In genomic region chr1:150319205-150319604, GRCm38 (mm10) we compare ENCODE assay signal across 37 mouse cellular contexts. TPM values are rescaled to one million over a fixed set of nuclear protein-coding genes. Genes with fewer than 3 reads are reported as not detected.
"Had no signal": no experiment of that assay in that cellular context is flagged by ENCODE, and none has a peak within 500 bp of the region (broad histone marks: within the 10 kb centered on the region; RNA-seq: fewer than 3 reads in every experiment).

TSS of gene Pdc (plus strand) at chr1:150319417.

- H3K27ac ChIP-seq: left cerebral cortex, adult 2 months; limb, embryonic 10.5 days; limb, embryonic 12.5 days; limb, embryonic 13.5 days; limb, embryonic 15.5 days; liver, embryonic 12.5 days; liver, embryonic 13.5 days; liver, embryonic 14.5 days; liver, embryonic 15.5 days; lung, embryonic 15.5 days; macrophage; midbrain, embryonic 10.5 days; midbrain, embryonic 12.5 days; midbrain, embryonic 13.5 days; midbrain, embryonic 15.5 days had no signal

- H3K4me3 ChIP-seq: left cerebral cortex, adult 2 months; limb, embryonic 10.5 days; limb, embryonic 12.5 days; limb, embryonic 13.5 days; limb, embryonic 15.5 days; liver, embryonic 12.5 days; liver, embryonic 13.5 days; liver, embryonic 15.5 days; lung, embryonic 15.5 days; megakaryocyte, embryonic 14.5 days; midbrain, embryonic 10.5 days; midbrain, embryonic 12.5 days; midbrain, embryonic 13.5 days; midbrain, embryonic 15.5 days had no signal

- H3K4me1 ChIP-seq: limb, embryonic 10.5 days; limb, embryonic 12.5 days; limb, embryonic 13.5 days; limb, embryonic 15.5 days; liver, embryonic 12.5 days; liver, embryonic 13.5 days; liver, embryonic 15.5 days; lung, embryonic 15.5 days; megakaryocyte, embryonic 14.5 days; midbrain, embryonic 12.5 days; midbrain, embryonic 15.5 days had no signal

- DNase-seq: layer of hippocampus, postnatal 36 days; left cerebral cortex, postnatal 4 days; liver; liver, embryonic 13.5 days; liver, postnatal 0 days; lung, adult 18-20 months; lung, adult 2 months; lung, embryonic 14.5 days; lung, postnatal 10 days; lung, postnatal 14 days; lung, postnatal 36 days; lung, postnatal 4 days; midbrain, embryonic 14.5 days had no signal

- H3K36me3 ChIP-seq: limb, embryonic 10.5 days; limb, embryonic 12.5 days; limb, embryonic 13.5 days; limb, embryonic 15.5 days; liver, embryonic 12.5 days; liver, embryonic 13.5 days; liver, embryonic 15.5 days; lung, embryonic 15.5 days; midbrain, embryonic 10.5 days; midbrain, embryonic 12.5 days; midbrain, embryonic 13.5 days; midbrain, embryonic 15.5 days had no signal

- H3K27me3 ChIP-seq: limb, embryonic 12.5 days; limb, embryonic 13.5 days; limb, embryonic 15.5 days; liver, embryonic 12.5 days; liver, embryonic 13.5 days; liver, embryonic 15.5 days; lung, embryonic 15.5 days; megakaryocyte, embryonic 14.5 days; midbrain, embryonic 12.5 days; midbrain, embryonic 13.5 days; midbrain, embryonic 15.5 days had no signal

RNA-seq across cellular contexts. Expression of gene Pdc, which starts in this region (rescaled TPM):
- polyA plus RNA-seq: limb, embryonic 10.5 days; limb, embryonic 11.5 days; limb, embryonic 12.5 days; limb, embryonic 13.5 days; limb, embryonic 15.5 days; liver, adult 2 months; liver, embryonic 11.5 days; liver, embryonic 12.5 days; liver, embryonic 13.5 days; liver, embryonic 14.5 days; liver, embryonic 15.5 days; liver, embryonic 16.5 days; liver, postnatal 0 days; lung, adult 2 months; lung, embryonic 14.5 days; lung, embryonic 15.5 days; lung, embryonic 16.5 days; lung, postnatal 0 days; macrophage; midbrain, embryonic 10.5 days; midbrain, embryonic 11.5 days; midbrain, embryonic 12.5 days; midbrain, embryonic 13.5 days; midbrain, embryonic 15.5 days; midbrain, embryonic 16.5 days; midbrain, postnatal 0 days had no signal
